Mouse (Mus musculus) C2C12 (cell line): ENCODE results near the gene Raph1. TPM values are rescaled to one million over a fixed set of nuclear protein-coding genes. Genes with fewer than 3 reads are reported as not detected.

Source experiments
- H3K27me3 ChIP-seq: one replicate; pipeline ENCODE4 v1.6.1; 2011; ENCODE audit not compliant: control insufficient read depth, insufficient read depth, insufficient read length
- H3K36me3 ChIP-seq: one replicate; pipeline ENCODE4 v1.6.1; 2011; ENCODE audit not compliant: control insufficient read depth, insufficient read depth
- H3K4me3 ChIP-seq: one replicate; pipeline ENCODE4 v1.5.1; 2011; ENCODE audit warnings: mild to moderate bottlenecking, control low read depth; ENCODE audit not compliant: poor library complexity, insufficient read depth, severe bottlenecking
- H3K79me2 ChIP-seq: one replicate; pipeline ENCODE4 v1.6.1; 2011; ENCODE audit not compliant: control insufficient read depth, insufficient read depth
- H3K79me3 ChIP-seq: one replicate; pipeline ENCODE4 v1.6.1; 2011; ENCODE audit warnings: low read depth, control low read depth
- H3ac ChIP-seq: one replicate; pipeline ENCODE3; 2011; ENCODE audit warnings: low read depth; ENCODE audit not compliant: control insufficient read depth, insufficient read length
- CEBPB ChIP-seq: IDR thresholded peaks from one replicate; pipeline ENCODE4 v1.6.1; 2011; ENCODE audit warnings: low read depth, mild to moderate bottlenecking, control low read depth, moderate library complexity
- CTCF ChIP-seq: IDR thresholded peaks from one replicate; pipeline ENCODE4 v1.5.1; 2011; ENCODE audit not compliant: control insufficient read depth, insufficient read depth, insufficient read length
- FOSL1 ChIP-seq: IDR thresholded peaks from one replicate; pipeline ENCODE4 v1.8.0; 2011; ENCODE audit warnings: mild to moderate bottlenecking, low read length; ENCODE audit not compliant: poor library complexity, insufficient read depth, severe bottlenecking
- MAX ChIP-seq: IDR thresholded peaks from one replicate; pipeline ENCODE4 v1.6.1; 2011; ENCODE audit warnings: mild to moderate bottlenecking, control low read depth
- MYOD1 ChIP-seq: IDR thresholded peaks from one replicate; pipeline ENCODE4 v1.6.1; 2011; ENCODE audit warnings: low read depth; ENCODE audit not compliant: control insufficient read depth, insufficient read length
- MYOG ChIP-seq: IDR thresholded peaks from one replicate; pipeline ENCODE4 v1.6.1; 2011; ENCODE audit not compliant: control insufficient read depth, insufficient read length; ENCODE audit errors: extremely low read depth
- USF1 ChIP-seq: IDR thresholded peaks from one replicate; pipeline ENCODE4 v1.6.1; 2011; ENCODE audit warnings: low read depth, mild to moderate bottlenecking, control low read depth, moderate library complexity
- polyA plus RNA-seq: library from polyadenylated mRNA; unstranded; fragments of >200 nt; fragmentation: generic; extraction: Trizol; gene quantifications from one replicate; pipeline ENCODE4 v1.2.1, GENCODE M21; 2012; ENCODE audit warnings: missing spikeins

Gene Raph1
- polyA plus RNA-seq, 1 experiment = 9.5 TPM

- no peaks in the 10 kb centered on the region for H3K27me3 ChIP-seq
- H3K36me3 ChIP-seq = peaks cover 93% of the 10 kb centered on the region
- H3K79me3 ChIP-seq = no peaks in the 10 kb centered on the region
- H3ac ChIP-seq = no peak overlapping the region
- no peaks in the 10 kb centered on the region for H3K79me2 ChIP-seq
- no peak for TF ChIP-seq CEBPB
- TF ChIP-seq MAX = no peak
- TF ChIP-seq USF1 = no peak
- TF ChIP-seq FOSL1 = no peak
- no peak for TF ChIP-seq MYOD1
- no peak for TF ChIP-seq CTCF
- no peak for TF ChIP-seq MYOG
- H3K4me3 ChIP-seq = no peak overlapping the region
Observed at GRCm38 (mm10) chr1:60493421-60493820, 73.5 kb downstream of the Raph1 start.

DNA sequence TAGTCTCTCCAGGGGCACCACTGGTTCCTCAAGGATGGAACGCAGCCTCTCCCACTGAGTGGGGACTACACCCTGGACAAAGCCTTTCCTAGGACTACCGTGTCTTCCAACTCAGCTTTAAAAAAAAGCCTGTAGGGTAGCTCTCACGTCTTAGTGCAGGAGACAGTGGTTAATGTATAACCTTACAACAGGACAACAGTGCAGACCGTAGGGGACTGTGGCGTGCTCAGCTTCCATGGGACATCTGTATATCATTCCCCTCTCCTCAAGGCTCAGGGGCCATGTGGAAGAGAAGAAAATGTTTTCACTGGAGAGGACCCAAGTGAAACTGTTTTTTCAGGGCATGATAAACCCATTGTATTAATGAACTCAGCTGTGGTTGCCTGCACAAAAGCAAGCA lies 74.5 kb downstream of the Raph1 start:
- no peaks in the 10 kb centered on the region for H3K27me3 ChIP-seq
- H3K4me3 ChIP-seq = no peak overlapping the region
- no peak for TF ChIP-seq FOSL1
- no peak for TF ChIP-seq CEBPB
- no peak for TF ChIP-seq MYOD1
- H3K36me3 ChIP-seq = peaks cover 86% of the 10 kb centered on the region
- H3K79me3 ChIP-seq = no peaks in the 10 kb centered on the region
- no peaks in the 10 kb centered on the region for H3K79me2 ChIP-seq
- no peak overlapping the region for H3ac ChIP-seq

DNA sequence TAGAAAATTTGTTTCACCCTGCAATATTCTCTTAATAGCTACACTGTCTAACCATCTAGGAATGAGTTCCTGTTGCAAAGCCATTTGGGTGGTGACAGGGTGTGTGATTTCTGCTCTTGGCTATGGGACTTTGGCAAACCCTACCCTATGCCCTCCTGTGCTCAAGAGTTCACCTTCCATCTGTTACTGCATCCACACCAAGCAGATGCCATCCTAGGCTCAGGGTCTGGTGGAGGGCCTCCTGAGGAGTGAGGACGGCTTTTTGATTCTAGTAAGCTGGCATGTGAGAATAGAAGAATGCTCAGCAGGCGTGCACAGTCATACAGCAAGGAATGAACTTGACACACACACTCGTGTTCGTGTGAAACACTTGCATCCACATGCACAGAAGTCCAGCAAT lies 76.4 kb downstream of the Raph1 start:
- Histone ChIP-seq H3K4me3 (no peak overlapping the region), H3K36me3 (peaks cover 70% of the 10 kb centered on the region), H3K27me3 (no peaks in the 10 kb centered on the region), H3K79me2 (no peaks in the 10 kb centered on the region), H3K79me3 (no peaks in the 10 kb centered on the region), H3ac (no peak overlapping the region)
- TF ChIP-seq MYOD1 (no peak), MYOG (no peak)

DNA sequence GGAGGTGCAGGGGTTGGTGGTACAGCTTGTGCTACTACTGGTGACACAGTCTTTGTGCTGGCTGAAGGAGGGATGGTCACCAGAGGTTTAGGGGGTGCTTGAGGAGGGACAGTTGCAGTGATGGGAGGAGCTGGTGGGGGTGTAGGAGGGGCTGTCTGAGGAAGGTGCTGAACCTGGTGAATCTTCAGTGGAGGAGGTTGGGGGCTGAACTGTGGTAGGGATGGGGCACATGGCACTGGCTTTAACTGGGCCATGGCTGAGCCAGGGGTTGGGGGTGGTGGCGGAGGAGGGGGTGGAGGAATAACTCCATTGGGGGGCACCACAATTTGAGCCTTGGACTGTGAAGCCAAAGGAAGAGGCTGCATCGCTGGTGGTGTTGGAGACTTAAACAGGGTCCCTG lies 77.2 kb downstream of the Raph1 start:
- Histone ChIP-seq H3ac (no peak overlapping the region), H3K79me3 (no peaks in the 10 kb centered on the region), H3K27me3 (no peaks in the 10 kb centered on the region), H3K79me2 (no peaks in the 10 kb centered on the region), H3K36me3 (peaks cover 62% of the 10 kb centered on the region), H3K4me3 (no peak overlapping the region)
- TF ChIP-seq CTCF = no peak
- TF ChIP-seq MAX = no peak
- no peak for TF ChIP-seq MYOG
- no peak for TF ChIP-seq USF1
- no peak for TF ChIP-seq FOSL1
- no peak for TF ChIP-seq CEBPB
- no peak for TF ChIP-seq MYOD1

- no peak for TF ChIP-seq MYOG
- TF ChIP-seq USF1 = no peak
- TF ChIP-seq MYOD1 = no peak
- TF ChIP-seq MAX = no peak
- TF ChIP-seq CEBPB = no peak
- TF ChIP-seq CTCF = no peak
- TF ChIP-seq FOSL1 = no peak
- Histone ChIP-seq H3ac (no peak overlapping the region), H3K4me3 (no peak overlapping the region), H3K27me3 (no peaks in the 10 kb centered on the region), H3K36me3 (peaks cover 59% of the 10 kb centered on the region), H3K79me3 (no peaks in the 10 kb centered on the region), H3K79me2 (no peaks in the 10 kb centered on the region)
Observed at GRCm38 (mm10) chr1:60488635-60489034, 78.3 kb downstream of the Raph1 start.

GRCm38 (mm10) chr1:60485649-60486048 lies 81.3 kb downstream of the Raph1 start:
- no peak overlapping the region for H3ac ChIP-seq
- H3K36me3 ChIP-seq = peaks cover 45% of the 10 kb centered on the region
- TF ChIP-seq MYOG = no peak
- TF ChIP-seq FOSL1 = no peak
- no peak for TF ChIP-seq CTCF
- no peak for TF ChIP-seq MYOD1
- TF ChIP-seq CEBPB = no peak
- TF ChIP-seq MAX = no peak
- TF ChIP-seq USF1 = no peak
- H3K27me3 ChIP-seq = no peaks in the 10 kb centered on the region
- H3K4me3 ChIP-seq = no peak overlapping the region
- no peaks in the 10 kb centered on the region for H3K79me3 ChIP-seq
- H3K79me2 ChIP-seq = no peaks in the 10 kb centered on the region
